Mouse (Mus musculus) left cerebral cortex, adult 2 months (tissue): ENCODE measurements around the gene Pde9a. TPM values are rescaled to one million over a fixed set of nuclear protein-coding genes. Genes with fewer than 3 reads are reported as not detected.
A peak's percentile ranks its signal among the peaks of the same experiment; 100 is the strongest.

Experiments used
- DNase-seq, 2 experiments: peaks; one replicate each; pipeline ENCODE4 v3.0.0; 2021 to 2022; ENCODE audit warnings: low spot score in 2 of 2, mixed read lengths in 1 of 2; ENCODE audit errors: extremely low spot score in 1 of 2
- H3K27ac ChIP-seq: fragments of 200-600 bp; 2 replicates; pipeline ENCODE4 v1.8.1; 2022
- H3K4me3 ChIP-seq: fragments of 200-600 bp; 2 replicates; pipeline ENCODE4 v1.8.1; 2022
- CTCF ChIP-seq: fragments of 200-600 bp; IDR thresholded peaks from 2 replicates; pipeline ENCODE4 v1.8.1; 2022; ENCODE audit warnings: antibody characterized with exemption, mild to moderate bottlenecking, moderate library complexity
- intact Hi-C: fragments of 180-260 bp; cut with DNase I; formaldehyde crosslinking; loops from one replicate; pipeline ENCODE4 v1.15.1; 2025
- total RNA-seq, 2 experiments: library from RNA; stranded (reverse); gene quantifications; 2 replicates each; pipeline ENCODE4 v1.2.3; 2021

Pde9a gene
- total RNA-seq, 2 experiments from 2014 or later: 23.7 to 25.0 TPM

DNA sequence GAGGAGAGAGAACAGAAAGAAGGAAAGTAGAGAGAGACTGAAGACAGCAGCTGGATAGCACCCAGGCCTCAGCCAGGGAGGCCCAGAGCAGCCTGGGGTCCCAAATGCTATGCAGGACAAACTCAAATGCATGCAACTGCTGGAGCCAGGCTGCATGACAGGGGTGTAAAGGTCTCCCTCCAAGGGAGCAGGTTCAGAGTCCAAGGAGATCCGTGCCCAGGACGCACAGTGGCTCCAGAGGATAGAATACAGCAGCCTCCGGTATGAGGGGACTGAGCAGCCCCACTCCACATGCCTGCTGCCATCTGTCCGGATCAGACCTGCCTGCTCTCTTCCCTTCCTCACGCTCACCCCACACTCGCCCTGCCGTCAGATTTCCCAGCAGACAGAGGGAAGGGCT is 120.3 kb downstream of the Pde9a start:
- no peak overlapping the region for H3K4me3 ChIP-seq
- no peak for DNase-seq
- H3K27ac ChIP-seq: no peak overlapping the region
- intact Hi-C loops: no loop called here
- TF ChIP-seq CTCF: no peak

DNA sequence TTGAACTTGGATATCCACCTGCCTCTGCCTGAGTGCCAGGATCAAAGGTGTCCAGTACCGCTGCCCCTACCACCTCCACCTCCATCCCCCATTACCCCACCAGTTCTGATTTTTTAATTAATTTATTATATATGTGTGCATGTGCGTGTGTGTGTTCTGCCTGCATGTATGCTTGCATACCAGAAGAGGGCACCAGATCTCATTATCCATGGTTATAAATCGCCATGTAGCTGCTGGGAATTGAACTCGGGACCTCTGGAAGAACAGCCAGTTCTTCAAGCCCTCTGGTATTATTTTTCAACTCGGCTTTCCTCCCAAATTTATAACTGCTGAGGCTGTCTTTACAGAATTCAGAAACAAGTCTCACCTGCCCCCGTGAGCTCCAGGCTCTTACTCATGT is 124.9 kb downstream of the Pde9a start:
- TF ChIP-seq CTCF: peak; percentile 4; the same call in 1 of the 2 replicates
- H3K27ac ChIP-seq: no peak overlapping the region
- H3K4me3 ChIP-seq: no peak overlapping the region
- intact Hi-C loops: loop anchor here (5.0 kb wide), 1 partner anchor 151 kb away; no protein-coding TSS in a partner anchor
- DNase-seq: no peak

DNA sequence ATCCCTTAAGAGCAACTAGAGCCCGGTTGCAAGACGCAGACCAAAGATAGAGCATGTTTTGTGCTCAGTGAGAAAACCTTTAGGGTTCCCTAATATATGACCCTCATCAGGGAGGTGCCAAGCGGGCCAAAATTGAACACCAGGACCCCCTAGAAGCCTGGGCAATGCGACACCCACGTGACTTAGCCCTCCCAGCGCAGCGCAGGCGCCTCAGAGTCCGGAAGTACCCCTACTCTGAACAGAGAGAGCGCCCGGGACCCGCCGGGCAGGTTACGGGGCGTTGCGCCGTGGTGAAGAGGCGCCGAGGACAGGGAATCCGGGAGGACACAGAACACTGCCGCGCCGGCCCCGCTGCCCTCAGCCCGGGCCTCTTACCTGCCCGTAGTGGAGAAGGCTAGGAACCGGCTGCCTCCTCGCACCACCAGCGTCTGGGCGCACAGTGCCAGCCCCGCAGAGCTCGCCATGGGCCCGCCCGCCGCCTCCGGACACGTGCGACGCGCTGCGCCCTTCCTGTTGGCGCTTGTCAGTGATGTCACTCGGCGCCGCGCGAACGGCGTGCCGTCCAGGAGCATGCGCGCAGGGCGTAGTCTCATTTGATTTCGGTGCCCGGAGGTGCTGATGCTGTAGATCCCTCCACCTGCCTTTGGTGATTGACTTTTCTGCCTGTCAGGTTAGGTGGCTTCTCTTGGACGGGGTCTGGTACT is 125.9 kb downstream of the Pde9a start:
- Histone ChIP-seq H3K27ac (peak overlapping the region; percentile 78), H3K4me3 (peak overlapping the region; percentile 70)
- no peak for TF ChIP-seq CTCF
- intact Hi-C loops: loop anchor here (2.0 to 5.0 kb wide), 2 partner anchors 53 to 150 kb away; partner anchors contain the start of gene Pknox1
- DNase-seq: peak; percentile 89 to 91

DNA sequence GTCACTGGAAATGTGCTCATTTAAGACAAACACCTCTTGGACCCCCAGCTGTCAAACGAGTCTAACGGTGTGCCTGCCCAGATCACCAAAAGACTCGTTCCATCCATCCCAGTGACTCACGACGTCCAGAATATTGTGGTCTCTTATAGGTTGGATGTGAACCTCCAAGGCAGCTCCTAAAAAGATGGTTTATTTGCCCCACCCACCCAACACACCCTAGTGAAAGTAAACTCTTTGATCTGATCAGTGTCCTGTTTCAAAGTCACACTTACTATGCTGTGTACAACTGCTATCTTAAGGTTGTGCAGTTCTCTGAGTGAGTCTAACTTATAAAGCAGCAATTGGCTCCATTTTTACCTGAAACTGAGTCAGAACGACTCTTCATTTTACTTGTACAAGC is 126.6 kb downstream of the Pde9a start:
- H3K27ac ChIP-seq: peak overlapping the region; percentile 78
- peak overlapping the region; percentile 70 for H3K4me3 ChIP-seq
- TF ChIP-seq CTCF: no peak
- DNase-seq: no peak
- intact Hi-C loops: loop anchor here (2.0 to 5.0 kb wide), 2 partner anchors 52 to 150 kb away; partner anchors contain the start of gene Pknox1

DNA sequence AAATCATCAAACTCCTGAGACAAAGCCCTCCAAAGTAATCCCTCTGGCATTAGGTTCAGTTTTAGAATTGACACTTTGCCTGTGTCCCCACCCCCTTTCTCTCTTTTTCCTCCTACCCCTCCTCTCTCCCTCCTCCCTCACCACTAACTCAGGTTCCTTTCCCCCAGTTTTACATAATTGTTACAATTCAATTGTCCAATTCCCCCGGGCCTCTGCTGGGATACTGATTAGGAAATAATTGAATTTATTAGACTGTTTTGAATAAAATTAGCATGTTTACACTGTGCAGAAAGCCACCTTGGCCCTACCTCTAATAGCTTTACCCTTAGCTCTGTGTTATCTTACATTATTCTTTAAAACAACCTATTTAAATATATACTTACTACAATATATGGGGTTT is 128.7 kb downstream of the Pde9a start:
- intact Hi-C loops: loop anchor here (5.0 kb wide), 1 partner anchor 148 kb away; no protein-coding TSS in a partner anchor
- H3K4me3 ChIP-seq: no peak overlapping the region

DNA sequence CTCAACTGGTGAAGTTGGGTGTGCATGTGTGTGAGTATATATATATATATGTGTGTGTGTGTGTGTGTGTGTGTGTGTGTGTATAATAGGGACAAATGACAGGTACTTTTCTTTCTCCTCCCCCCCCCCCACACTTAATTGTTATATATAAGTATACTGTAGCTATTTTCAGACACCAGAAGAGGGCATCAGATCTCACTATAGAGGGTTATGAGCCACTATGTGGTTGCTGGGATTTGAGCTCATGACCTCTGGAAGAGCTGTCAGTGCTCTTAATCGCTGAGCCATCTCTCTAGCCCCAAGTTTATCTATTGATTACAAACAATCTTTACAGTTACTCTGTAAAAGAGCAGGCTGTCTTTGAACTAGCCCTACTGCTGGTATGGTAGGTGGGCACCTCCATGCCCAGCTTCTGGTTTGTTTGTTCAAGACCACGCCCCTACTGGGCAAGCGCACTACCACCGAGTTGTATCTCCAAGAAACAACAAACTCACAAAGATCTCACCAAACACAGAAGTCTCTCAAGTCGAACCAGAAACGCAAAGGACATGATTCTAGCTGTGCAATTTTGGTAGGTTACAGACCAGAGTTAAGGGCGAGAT is 133.4 kb downstream of the Pde9a start:
- intact Hi-C loops: no loop called here
- Histone ChIP-seq H3K4me3 (peak overlapping the region; percentile 76), H3K27ac (0 out of 2 replicates have a peak overlapping the region, but pooled peaks have one; percentile 4)
- DNase-seq: no peak
- no peak; the same call in 1 of the 2 replicates for TF ChIP-seq CTCF

More for the DNA sequence above, 128.7 kb downstream of the Pde9a start:
- DNase-seq: no peak
- H3K27ac ChIP-seq: no peak overlapping the region
- no peak for TF ChIP-seq CTCF

DNA sequence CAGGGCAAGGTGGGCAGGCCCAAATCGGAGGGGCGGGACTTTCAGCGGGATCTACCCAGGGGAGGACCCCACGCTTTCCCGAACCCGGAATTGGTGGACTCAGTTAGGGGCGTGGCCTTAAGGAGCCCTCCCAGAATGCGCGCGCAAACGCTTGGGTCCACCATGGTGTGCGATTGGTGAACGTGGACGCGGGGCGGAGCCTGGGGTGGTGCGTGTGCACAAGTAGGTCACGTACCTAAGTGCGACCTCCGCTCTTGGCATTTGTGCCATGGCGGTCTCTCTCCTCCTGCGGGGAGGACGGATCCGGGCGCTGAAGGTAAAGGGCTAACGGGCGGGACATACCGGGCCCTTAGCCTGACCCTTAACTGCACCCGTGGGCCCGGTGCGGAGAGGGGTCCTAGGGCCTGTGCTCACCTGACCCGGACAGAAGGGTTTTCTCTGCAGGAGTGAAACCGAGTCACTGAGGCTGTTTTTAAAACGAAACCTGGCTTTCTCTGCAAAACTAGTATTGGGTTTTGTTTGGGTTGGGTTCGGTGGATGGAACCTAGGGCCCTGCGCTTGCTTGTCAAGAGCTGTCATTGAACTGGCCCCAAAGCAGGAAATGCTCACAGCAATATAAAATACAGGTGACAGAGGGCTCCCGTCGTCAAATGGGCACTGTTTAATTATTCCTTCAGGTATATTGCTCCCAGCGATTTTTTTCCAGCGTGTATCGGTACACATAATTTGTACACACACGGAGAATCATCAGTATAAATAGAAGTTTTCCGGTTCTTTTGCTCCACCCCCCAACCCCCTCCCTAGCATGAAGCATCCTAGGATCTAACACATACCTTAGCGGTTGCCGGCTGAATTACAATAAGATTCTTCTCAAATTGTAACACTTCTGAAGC is 134.2 kb downstream of the Pde9a start, which contains the start of the genes Wdr4 and Ndufv3:
Gene Wdr4 (minus strand): TSS at position 35 of the 893 bp plus-strand sequence.
Gene Ndufv3 (plus strand): TSS at position 170 of the 893 bp plus-strand sequence.
- DNase-seq: peak; percentile 96 to 98
- peak within 1 kb of the TSS; percentile 76 for H3K4me3 ChIP-seq
- peak; percentile 40 for TF ChIP-seq CTCF
- peak within 1 kb of the TSS; percentile 94 for H3K27ac ChIP-seq
- intact Hi-C loops: loop anchor here (2.0 kb wide), 1 partner anchor 45 kb away; the partner anchor contains the start of gene Pknox1

DNA sequence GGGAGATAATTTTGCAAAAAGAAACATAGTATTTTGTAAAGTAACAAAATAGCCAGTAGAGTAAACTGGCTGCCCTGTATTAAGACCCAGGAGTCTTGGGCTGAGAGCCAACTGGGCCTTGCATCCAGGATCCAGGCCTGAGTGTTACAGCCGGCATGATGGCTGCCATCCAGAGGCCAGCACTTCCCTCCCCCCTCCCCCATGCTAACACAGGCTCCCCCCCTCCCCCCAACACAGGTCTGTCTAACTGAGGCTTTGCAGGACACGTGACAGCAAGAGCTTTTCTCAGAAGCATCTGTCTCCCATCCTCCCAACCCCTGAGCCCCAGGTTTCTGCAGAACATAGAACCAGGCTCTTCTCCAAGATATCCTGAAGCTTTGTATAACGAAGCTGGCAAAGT is 134.9 kb downstream of the Pde9a start:
- Histone ChIP-seq H3K4me3 (peak overlapping the region; percentile 76), H3K27ac (peak overlapping the region; percentile 94)
- no peak for DNase-seq
- intact Hi-C loops: loop anchor here (2.0 kb wide), 1 partner anchor 44 kb away; the partner anchor contains the start of gene Pknox1
- no peak for TF ChIP-seq CTCF

DNA sequence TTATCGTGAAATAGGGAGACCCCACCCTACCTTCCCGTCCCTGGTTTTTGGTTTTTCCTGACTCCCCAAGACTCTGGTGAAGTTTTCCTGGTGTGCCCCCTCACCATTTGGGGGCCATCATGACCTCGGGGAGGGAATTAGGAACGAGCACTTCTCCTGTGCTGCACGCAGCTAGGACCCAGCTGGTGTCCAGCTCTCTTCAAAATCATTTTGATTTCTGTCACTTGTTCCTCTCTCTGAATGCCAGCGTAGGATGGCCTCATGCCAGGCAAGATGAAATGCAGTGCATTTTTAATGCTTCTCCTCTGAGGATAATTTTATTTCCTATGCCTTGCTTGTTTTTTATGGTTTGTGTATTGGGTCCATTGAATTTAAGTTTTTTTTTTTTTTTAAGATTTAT is 135.9 kb downstream of the Pde9a start:
- H3K27ac ChIP-seq: no peak overlapping the region
- no peak overlapping the region; the same call in 1 of the 2 replicates for H3K4me3 ChIP-seq
- DNase-seq: no peak
- intact Hi-C loops: loop anchor here (2.0 kb wide), 1 partner anchor 43 kb away; the partner anchor contains the start of gene Pknox1
- no peak for TF ChIP-seq CTCF

DNA sequence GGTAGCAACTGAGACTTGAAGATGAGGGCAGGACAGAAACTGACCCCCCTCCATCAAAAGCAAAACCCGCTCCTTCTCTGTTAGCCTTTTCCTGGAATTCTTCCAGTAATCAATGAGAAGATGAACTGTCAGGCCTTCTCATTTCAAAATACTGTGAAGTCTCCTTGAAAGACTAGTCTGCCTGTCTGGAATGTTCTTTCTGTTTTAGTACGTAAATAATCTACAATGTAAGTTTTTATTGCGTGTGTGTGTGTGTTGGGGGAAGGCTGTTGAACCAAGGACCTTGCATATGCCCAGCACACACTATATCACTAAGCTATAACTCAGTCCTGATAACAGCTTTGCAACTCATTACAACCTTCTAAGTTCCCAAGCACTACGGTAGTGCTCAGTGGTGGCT is 139.1 kb downstream of the Pde9a start:
- H3K4me3 ChIP-seq: no peak overlapping the region
- TF ChIP-seq CTCF: no peak
- DNase-seq: no peak
- intact Hi-C loops: no loop called here
- no peak overlapping the region for H3K27ac ChIP-seq

DNA sequence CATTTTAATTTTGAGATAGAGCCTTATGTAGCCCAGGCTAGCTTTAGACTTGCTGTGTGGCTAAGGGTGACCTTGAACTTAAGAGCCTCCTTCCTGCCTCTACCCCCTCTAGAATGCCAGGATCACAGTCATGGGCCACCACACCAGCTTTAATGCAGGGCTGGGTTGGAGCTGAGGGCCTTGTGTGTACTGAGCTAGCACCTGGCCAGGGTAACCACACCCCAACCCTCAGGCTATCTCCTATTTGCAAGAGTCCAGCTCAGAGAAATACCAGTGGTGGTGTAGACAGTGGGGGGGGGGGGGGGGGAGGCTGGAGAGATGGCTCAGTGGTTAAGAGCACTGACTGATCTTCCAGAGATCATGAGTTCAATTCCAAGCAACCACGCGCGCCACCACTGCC is 139.8 kb downstream of the Pde9a start:
- DNase-seq: no peak
- TF ChIP-seq CTCF: no peak
- no peak overlapping the region for H3K4me3 ChIP-seq
- H3K27ac ChIP-seq: no peak overlapping the region
- intact Hi-C loops: no loop called here

Other genes with a start within 250 kb of the Pde9a start
- not detected for gene Tff2, start 241.9 kb upstream of the Pde9a start, total RNA-seq
- gene Tff1, start 220.9 kb upstream of the Pde9a start, total RNA-seq: not detected
- gene Tmprss3, start 187.2 kb upstream of the Pde9a start, total RNA-seq: not detected
- gene Ubash3a, start 178.3 kb upstream of the Pde9a start, total RNA-seq: not detected
- 10 to 100 TPM; 14.5 to 19.8 TPM for gene Rsph1, start 108.8 kb upstream of the Pde9a start, total RNA-seq
- gene Slc37a1, start 99.4 kb upstream of the Pde9a start, total RNA-seq: 10 to 100 TPM in 1 of 2 experiments, 1 to 10 TPM in 1; 9.4 to 12.0 TPM
- 10 to 100 TPM; 26.4 to 27.7 TPM for gene Wdr4, start 133.8 kb downstream of the Pde9a start, total RNA-seq
- 100 to 1,000 TPM; 222 to 229 TPM for gene Ndufv3, start 133.9 kb downstream of the Pde9a start, total RNA-seq
- 10 to 100 TPM; 14.3 to 16.2 TPM for gene Pknox1, start 178.5 kb downstream of the Pde9a start, total RNA-seq